Mouse (Mus musculus) limb, embryonic 12.5 days (tissue): ENCODE data around the gene Hjurp. TPM values are rescaled to one million over a fixed set of nuclear protein-coding genes. Genes with fewer than 3 reads are reported as not detected.
"Not testable (repeated sequence)": the region's sequence is repeated elsewhere in the genome, so short reads cannot be mapped to it uniquely, and the experiment has no call there.

Experiments used
- ATAC-seq: fragments of 200-750 bp; cut with Nextera tagmentation; 2 replicates; pipeline ENCODE4 v1.8.0; 2017; ENCODE audit warnings: low read depth, moderate TSS enrichment; ENCODE audit not compliant: insufficient number of reproducible peaks, insufficient read depth, low FRiP score, low TSS enrichment
- H3K27ac ChIP-seq: fragments of 300-500 bp; sonication (generic); 2 replicates; pipeline ENCODE4 v1.5.1; 2016; ENCODE audit warnings: mild to moderate bottlenecking, moderate library complexity
- H3K27me3 ChIP-seq: fragments of 300-500 bp; sonication (generic); 2 replicates; pipeline ENCODE4 v1.6.1; 2016; ENCODE audit warnings: mild to moderate bottlenecking, moderate library complexity
- H3K36me3 ChIP-seq: fragments of 300-500 bp; sonication (generic); 2 replicates; pipeline ENCODE4 v1.6.1; 2016; ENCODE audit warnings: mild to moderate bottlenecking, moderate library complexity
- H3K4me1 ChIP-seq: fragments of 300-500 bp; sonication (generic); replicated peaks from 2 replicates; pipeline ENCODE4 v1.6.1; 2016
- H3K4me2 ChIP-seq: fragments of 300-500 bp; sonication (generic); 2 replicates; pipeline ENCODE4 v1.6.1; 2016; ENCODE audit warnings: mild to moderate bottlenecking, moderate library complexity
- H3K4me3 ChIP-seq: fragments of 300-500 bp; sonication (generic); replicated peaks from 2 replicates; pipeline ENCODE4 v1.5.1; 2016; ENCODE audit warnings: mild to moderate bottlenecking
- H3K9ac ChIP-seq: fragments of 300-500 bp; sonication (generic); replicated peaks from 2 replicates; pipeline ENCODE4 v1.6.1; 2016; ENCODE audit warnings: mild to moderate bottlenecking, moderate library complexity
- H3K9me3 ChIP-seq: fragments of 300-500 bp; sonication (generic); 2 replicates; pipeline ENCODE4 v1.6.1; 2016; ENCODE audit warnings: mild to moderate bottlenecking, moderate library complexity
- WGBS: fragments of 180-500 bp; shearing (Covaris S2); methylation state at CpG from one replicate; pipeline ENCODE4 v1.1.7; 2016; 5-methylcytosine and 5-hydroxymethylcytosine counted together
- polyA plus RNA-seq: library from polyadenylated mRNA; unstranded; fragments of >200 nt; fragmentation: Nextera tagmentation; extraction: Ambion mirVana; gene quantifications from 2 replicates; pipeline ENCODE4 v1.2.1, GENCODE M21; 2016

The Hjurp gene
- polyA plus RNA-seq, 1 experiment from 2014 or later = 243 TPM

DNA sequence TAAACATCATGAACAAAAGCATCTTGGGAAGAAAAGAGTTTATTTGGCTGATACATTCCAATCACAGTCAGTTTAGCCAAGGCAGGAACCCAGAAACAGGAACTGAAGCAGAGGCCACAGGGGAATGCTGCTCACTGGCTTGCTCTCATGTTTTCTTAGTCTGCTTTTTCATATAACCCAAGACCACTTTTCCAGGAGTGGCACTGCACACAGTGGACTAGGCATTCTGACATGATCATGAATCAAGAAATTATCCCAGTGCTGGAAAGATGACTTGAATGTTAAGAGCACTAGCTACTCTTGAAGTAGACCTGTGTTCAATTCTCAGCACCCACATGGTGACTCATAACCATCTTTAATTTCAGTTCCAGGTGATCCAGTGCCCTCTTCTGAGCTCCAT is 51.7 kb downstream of the Hjurp start:
- no peak overlapping the region for H3K4me3 ChIP-seq
- ATAC-seq = no peak
- peaks cover 55% of the 10 kb centered on the region for H3K9me3 ChIP-seq
- H3K27me3 ChIP-seq = no peaks in the 10 kb centered on the region
- no peaks in the 10 kb centered on the region for H3K36me3 ChIP-seq
- H3K4me1 ChIP-seq = no peaks in the 10 kb centered on the region
- no peak overlapping the region for H3K4me2 ChIP-seq
- H3K27ac ChIP-seq = no peak overlapping the region
- H3K9ac ChIP-seq = no peak overlapping the region

DNA sequence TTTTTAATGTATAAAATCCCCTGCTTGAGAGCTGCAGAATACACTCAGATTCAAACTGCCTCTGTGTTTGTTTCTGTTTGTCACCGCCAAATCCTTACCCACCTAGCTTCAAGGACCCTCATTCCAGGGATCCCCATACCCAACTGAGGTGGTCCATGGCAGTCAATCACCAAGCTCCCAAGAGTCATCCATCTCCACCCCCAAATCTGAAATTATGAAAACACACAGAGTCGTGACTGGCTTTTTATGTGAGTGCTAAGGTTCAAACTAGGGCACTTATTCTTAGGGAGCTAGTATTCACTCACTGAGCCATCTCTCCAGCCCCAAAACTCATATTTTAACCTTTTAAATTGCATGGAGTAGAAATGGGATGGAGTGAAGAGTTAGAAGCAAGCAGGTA is 52.1 kb downstream of the Hjurp start:
- H3K27ac ChIP-seq, H3K4me2 ChIP-seq, H3K4me1 ChIP-seq, H3K9ac ChIP-seq, H3K27me3 ChIP-seq, H3K4me3 ChIP-seq, ATAC-seq, H3K36me3 ChIP-seq: not testable (repeated sequence)
- peaks cover 51% of the 10 kb centered on the region for H3K9me3 ChIP-seq
- 36% methylated on average over 2 of the region's 2 CpGs for WGBS

DNA sequence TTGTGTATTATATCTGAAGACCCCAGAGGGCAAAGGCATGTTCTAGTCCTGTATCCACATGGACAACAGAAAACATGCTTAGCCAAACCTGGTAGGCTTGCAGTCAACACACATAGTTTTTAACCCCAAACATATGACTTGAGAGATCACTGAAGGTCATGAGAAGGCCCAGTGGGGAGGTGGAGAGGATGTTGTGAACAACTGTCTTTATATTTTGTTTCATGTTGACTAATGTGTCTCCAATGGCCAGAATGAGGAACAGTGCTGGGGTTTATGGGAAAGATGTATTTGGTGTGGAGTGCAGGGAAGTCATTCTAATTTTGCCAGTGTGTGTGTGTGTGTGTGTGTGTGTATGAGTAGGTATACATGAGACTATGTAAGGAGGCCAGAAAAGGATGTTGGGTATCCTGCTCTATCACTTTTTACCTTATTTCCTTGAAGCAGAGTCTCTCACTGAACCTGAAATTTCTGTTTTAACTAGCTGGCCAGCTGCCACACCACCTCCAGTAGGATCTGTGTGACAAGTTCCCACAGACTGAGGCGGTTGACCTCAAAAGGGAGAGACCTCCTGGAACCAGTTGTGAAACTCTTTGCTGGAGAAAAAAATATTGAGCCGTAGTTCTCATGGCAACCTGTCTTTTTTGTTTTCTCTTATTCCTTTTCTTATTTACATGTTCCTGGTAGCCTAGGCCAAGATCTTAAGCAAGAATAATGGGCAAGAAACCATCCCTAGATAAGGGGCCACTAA is 53.2 kb downstream of the Hjurp start:
- no peaks in the 10 kb centered on the region for H3K27me3 ChIP-seq
- H3K36me3 ChIP-seq = no peaks in the 10 kb centered on the region
- no peak for ATAC-seq
- no peak overlapping the region for H3K9ac ChIP-seq
- no peak overlapping the region for H3K27ac ChIP-seq
- 66% methylated on average over 2 of the region's 2 CpGs for WGBS
- no peaks in the 10 kb centered on the region for H3K4me1 ChIP-seq
- H3K4me3 ChIP-seq = no peak overlapping the region
- H3K4me2 ChIP-seq = no peak overlapping the region
- H3K9me3 ChIP-seq = peaks cover 40% of the 10 kb centered on the region

DNA sequence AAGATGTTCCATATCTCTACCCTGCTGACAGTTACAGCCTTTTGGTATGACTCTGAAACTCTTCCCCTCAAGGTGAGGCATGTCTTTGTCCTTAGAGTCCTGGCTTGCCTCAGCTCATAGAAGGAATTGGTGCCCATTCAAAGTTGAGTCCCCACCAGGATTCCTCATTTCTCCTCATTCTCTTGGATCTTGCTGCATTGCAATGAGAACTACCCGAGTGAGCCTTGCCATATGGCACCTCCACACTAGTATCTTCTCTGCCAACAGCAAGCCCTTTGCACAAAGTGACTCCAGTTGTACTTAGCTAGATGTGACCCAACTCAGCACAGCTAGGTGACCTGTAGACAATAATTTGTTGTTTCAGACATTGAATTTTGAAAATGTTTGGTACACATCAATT is 53.8 kb downstream of the Hjurp start:
- Histone ChIP-seq H3K4me1 (no peaks in the 10 kb centered on the region), H3K27me3 (no peaks in the 10 kb centered on the region), H3K27ac (no peak overlapping the region), H3K9ac (no peak overlapping the region), H3K4me3 (no peak overlapping the region), H3K4me2 (no peak overlapping the region), H3K36me3 (no peaks in the 10 kb centered on the region), H3K9me3 (peaks cover 34% of the 10 kb centered on the region)
- ATAC-seq = no peak
- 53% methylated on average over 1 of the region's 1 CpGs for WGBS

DNA sequence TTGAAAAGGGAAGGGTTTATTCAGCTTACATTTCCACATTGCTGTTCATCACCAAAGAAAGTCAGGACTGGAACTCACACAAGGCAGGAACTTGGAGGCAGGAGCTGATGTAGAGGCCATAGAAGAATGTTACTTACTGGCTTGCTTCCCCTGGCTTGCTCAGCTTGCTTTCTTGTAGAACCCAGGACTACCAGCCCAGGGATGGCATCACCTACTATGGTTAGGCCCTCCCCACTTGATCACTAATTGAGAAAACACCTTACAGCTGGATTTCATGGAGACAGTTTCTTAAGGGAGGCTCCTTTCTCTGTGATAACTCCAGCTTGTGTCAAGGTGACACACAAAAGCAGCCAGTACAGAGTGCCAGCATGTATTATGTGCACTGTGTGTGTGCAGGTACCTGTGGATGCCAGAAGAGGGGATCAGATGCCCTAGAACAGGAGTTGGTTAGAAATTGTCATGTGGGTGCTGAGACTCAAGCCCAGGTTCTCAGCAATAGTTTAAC is 54.4 kb downstream of the Hjurp start:
- ATAC-seq, H3K4me3 ChIP-seq, H3K27me3 ChIP-seq, H3K4me2 ChIP-seq, H3K36me3 ChIP-seq, H3K9ac ChIP-seq, H3K4me1 ChIP-seq, H3K27ac ChIP-seq: not testable (repeated sequence)
- H3K9me3 ChIP-seq = peaks cover 28% of the 10 kb centered on the region

DNA sequence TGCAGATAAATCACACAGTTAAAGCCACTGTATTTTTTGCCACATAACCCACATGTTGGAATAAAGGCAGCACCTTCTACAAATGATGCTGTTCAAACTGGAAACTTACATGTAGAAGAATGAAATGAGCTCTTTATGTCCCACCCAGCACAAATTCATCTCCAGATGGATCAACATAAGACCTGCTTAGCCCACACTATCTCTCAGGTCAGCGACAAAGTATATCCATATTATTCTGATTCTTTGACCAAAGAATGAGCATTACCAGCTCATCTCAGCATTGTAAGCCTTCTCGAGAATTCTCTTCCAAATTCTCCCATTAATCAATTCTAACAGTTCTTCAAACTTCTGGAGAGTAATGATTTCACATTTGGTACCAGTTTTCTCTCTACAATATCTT is 55.2 kb downstream of the Hjurp start:
- Histone ChIP-seq H3K4me2 (no peak overlapping the region), H3K9ac (no peak overlapping the region), H3K36me3 (no peaks in the 10 kb centered on the region), H3K27ac (no peak overlapping the region), H3K4me3 (no peak overlapping the region), H3K27me3 (no peaks in the 10 kb centered on the region), H3K9me3 (peaks cover 25% of the 10 kb centered on the region), H3K4me1 (no peaks in the 10 kb centered on the region)
- ATAC-seq = no peak
- whole genome bisulfite sequencing = 54% methylated on average over 2 of the region's 2 CpGs

DNA sequence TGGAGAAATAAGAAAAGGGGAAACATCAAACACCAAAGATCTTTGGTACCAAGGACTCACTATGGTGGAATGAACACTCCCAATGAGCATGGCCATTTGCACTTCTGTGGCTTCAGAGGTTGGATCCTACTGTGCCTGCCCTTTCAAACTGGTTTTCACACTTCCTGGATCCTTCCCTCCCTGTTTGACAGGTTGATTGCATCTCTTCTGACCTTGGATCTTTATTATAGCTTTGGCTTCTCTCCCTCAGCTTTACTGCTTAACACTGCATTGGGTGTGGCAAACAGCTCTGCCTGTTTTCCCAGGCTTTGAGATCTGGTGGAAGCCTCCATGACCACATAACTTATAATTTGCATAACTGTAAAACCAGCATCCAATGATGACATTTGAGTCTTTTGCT is 57.1 kb downstream of the Hjurp start:
- ATAC-seq = no peak
- Histone ChIP-seq H3K36me3 (no peaks in the 10 kb centered on the region), H3K27me3 (no peaks in the 10 kb centered on the region), H3K27ac (no peak overlapping the region), H3K9ac (no peak overlapping the region), H3K4me2 (no peak overlapping the region), H3K4me3 (no peak overlapping the region), H3K9me3 (peaks cover 23% of the 10 kb centered on the region), H3K4me1 (no peaks in the 10 kb centered on the region)

DNA sequence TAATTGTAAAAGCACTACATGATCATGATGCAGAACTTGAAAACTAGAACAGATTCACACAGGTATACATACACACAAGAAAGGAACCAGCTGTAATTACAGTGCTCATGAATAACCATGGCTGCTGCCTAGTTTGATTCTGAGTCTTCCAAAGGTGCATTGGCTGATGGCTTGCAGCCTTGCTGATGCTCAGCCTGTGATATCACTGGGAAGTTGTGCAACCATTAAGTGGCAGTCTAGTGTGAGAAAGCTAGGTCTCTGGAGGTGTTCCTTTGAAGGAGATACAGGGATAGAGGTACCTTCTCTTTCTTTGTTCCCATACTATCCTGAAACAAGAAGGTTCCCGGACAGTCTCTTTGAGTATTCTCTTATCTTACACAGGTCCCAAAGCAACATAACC is 58.4 kb downstream of the Hjurp start:
- H3K4me3 ChIP-seq = no peak overlapping the region
- no peak overlapping the region for H3K4me2 ChIP-seq
- H3K27ac ChIP-seq = no peak overlapping the region
- no peaks in the 10 kb centered on the region for H3K4me1 ChIP-seq
- 12% methylated on average over 1 of the region's 1 CpGs for WGBS
- peaks cover 33% of the 10 kb centered on the region for H3K9me3 ChIP-seq
- ATAC-seq = no peak
- no peaks in the 10 kb centered on the region for H3K36me3 ChIP-seq
- no peaks in the 10 kb centered on the region for H3K27me3 ChIP-seq
- H3K9ac ChIP-seq = no peak overlapping the region

DNA sequence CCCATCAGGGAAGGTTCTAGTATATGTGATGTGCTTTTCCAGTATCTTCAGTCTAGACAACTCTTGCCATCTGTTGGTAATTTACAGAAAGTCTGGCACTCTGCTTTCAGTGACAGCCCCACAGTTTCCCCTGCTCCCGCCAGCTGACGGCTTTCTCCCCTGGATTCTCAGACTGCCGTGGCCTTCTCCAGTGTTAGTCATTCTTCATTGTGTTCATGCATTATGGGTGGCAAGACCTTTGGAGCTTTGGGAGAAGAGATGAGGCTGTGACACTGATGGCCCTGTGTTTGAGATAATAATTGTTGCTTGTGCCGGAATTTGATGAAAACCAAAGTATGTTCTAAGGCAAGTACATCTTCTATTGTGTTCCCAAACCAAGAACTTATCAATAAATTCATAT is 58.8 kb downstream of the Hjurp start:
- 47% methylated on average over 4 of the region's 4 CpGs for WGBS
- H3K27ac ChIP-seq = no peak overlapping the region
- ATAC-seq = no peak
- H3K36me3 ChIP-seq = no peaks in the 10 kb centered on the region
- peaks cover 38% of the 10 kb centered on the region for H3K9me3 ChIP-seq
- no peaks in the 10 kb centered on the region for H3K4me1 ChIP-seq
- H3K27me3 ChIP-seq = no peaks in the 10 kb centered on the region
- H3K4me3 ChIP-seq = no peak overlapping the region
- no peak overlapping the region for H3K9ac ChIP-seq
- no peak overlapping the region for H3K4me2 ChIP-seq

DNA sequence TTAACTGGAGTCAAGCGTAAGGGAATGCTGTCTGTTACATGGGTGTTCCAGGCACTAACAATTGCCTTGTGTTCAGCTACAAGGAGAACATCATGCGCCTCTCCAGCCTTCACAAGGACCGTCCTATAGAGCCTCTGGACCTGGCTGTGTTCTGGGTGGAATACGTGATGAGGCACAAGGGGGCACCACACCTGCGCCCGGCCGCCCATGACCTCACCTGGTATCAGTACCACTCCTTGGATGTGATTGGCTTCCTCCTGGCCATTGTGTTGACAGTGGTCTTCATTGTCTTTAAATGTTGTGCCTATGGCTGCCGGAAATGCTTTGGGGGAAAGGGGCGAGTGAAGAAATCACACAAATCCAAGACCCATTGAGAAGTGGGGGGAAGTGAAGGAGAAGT is 59.4 kb downstream of the Hjurp start:
- no peaks in the 10 kb centered on the region for H3K27me3 ChIP-seq
- 73% methylated on average over 9 of the region's 9 CpGs for WGBS
- no peak overlapping the region for H3K9ac ChIP-seq
- H3K27ac ChIP-seq = no peak overlapping the region
- H3K9me3 ChIP-seq = peaks cover 43% of the 10 kb centered on the region
- H3K36me3 ChIP-seq = no peaks in the 10 kb centered on the region
- no peak for ATAC-seq
- no peak overlapping the region for H3K4me3 ChIP-seq
- H3K4me1 ChIP-seq = no peaks in the 10 kb centered on the region
- H3K4me2 ChIP-seq = no peak overlapping the region

DNA sequence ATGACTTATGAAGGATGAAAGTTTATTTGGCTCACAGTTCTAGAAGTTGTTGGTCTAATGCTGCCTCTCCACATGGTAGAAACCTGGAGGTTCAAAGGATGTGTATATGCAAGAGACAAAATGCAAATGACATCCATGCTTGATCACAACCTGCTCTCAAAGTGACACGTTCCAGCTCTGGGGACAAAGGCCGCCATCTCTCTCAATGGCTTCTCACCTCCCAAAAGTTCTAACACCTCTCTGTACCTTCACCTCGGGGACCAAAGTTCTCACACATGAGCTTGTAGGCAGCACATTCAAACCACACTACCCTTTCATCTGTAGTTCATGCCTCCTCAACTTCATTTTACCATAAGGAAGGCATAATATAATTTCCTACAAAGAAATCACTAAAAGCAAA is 59.9 kb downstream of the Hjurp start:
- Histone ChIP-seq H3K9me3 (peaks cover 48% of the 10 kb centered on the region), H3K4me2 (no peak overlapping the region), H3K9ac (no peak overlapping the region), H3K4me1 (no peaks in the 10 kb centered on the region), H3K4me3 (no peak overlapping the region), H3K27ac (no peak overlapping the region), H3K27me3 (no peaks in the 10 kb centered on the region), H3K36me3 (no peaks in the 10 kb centered on the region)
- WGBS = 39% methylated on average over 3 of the region's 3 CpGs
- no peak for ATAC-seq

DNA sequence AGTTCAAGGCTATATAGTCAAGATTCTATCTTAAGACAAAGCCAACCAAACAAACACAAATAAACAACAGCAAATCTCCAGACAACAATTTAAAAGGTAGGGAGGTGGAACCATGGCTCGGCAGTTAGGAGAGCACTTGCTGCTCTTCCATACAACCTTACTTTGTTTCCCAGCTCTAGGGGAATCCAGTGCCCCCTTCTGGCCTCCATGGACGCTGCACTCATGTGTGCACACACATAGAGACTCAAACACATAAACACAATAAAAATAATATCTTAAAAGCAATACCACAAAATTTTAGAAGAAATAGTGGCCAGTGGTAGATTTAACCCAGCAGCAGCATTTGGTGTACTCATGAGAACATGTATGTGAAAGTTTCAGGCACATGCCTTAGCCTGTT is 60.3 kb downstream of the Hjurp start:
- Histone ChIP-seq H3K9me3 (peaks cover 52% of the 10 kb centered on the region), H3K27ac (no peak overlapping the region), H3K4me3 (no peak overlapping the region), H3K4me1 (no peaks in the 10 kb centered on the region), H3K27me3 (no peaks in the 10 kb centered on the region), H3K9ac (no peak overlapping the region), H3K4me2 (no peak overlapping the region), H3K36me3 (no peaks in the 10 kb centered on the region)
- ATAC-seq = no peak
- WGBS = 60% methylated on average over 2 of the region's 2 CpGs
